Mouse (Mus musculus) heart, postnatal 10 days (tissue): Measurements from ENCODE around the gene Hist1h2ad. TPM values are rescaled to one million over a fixed set of nuclear protein-coding genes. Genes with fewer than 3 reads are reported as not detected.
"Not testable (repeated sequence)": the region's sequence is repeated elsewhere in the genome, so short reads cannot be mapped to it uniquely, and the experiment has no call there.

Source experiments
- DNase-seq, 2 experiments: peaks; one replicate each; pipeline ENCODE4 v3.0.0; 2021
- intact Hi-C: fragments of 180-260 bp; cut with DNase I; formaldehyde crosslinking; loops from one replicate; pipeline ENCODE4 v1.15.1; 2025
- total RNA-seq, 2 experiments: library from RNA; stranded (reverse); gene quantifications; 2 replicates each; pipeline ENCODE4 v1.2.3; 2021

The Hist1h2ad gene
- total RNA-seq, 2 experiments from 2014 or later, result 32.3 to 37.7 TPM

GRCm38 (mm10) chr13:23556906-23557305 lies 17.3 kb upstream of the Hist1h2ad start:
- no peak for DNase-seq
- intact Hi-C loops, result no loop called here

- DNase-seq, intact Hi-C loops: not testable (repeated sequence)
These were observed 13.5 kb upstream of the Hist1h2ad start for GRCm38 (mm10) chr13:23560699-23561098.

- intact Hi-C loops, DNase-seq: not testable (repeated sequence)
These were observed 12.7 kb upstream of the Hist1h2ad start for GRCm38 (mm10) chr13:23561531-23561882.

GRCm38 (mm10) chr13:23561883-23562659 lies 12.1 kb upstream of the Hist1h2ad start, which contains the start of gene Hist1h3e:
Hist1h3e (minus strand) TSS chr13:23562369.
- peak; percentile 96 for DNase-seq
- intact Hi-C loops, result not testable (repeated sequence)

- intact Hi-C loops, result no loop called here
- peak; percentile 62 to 70 for DNase-seq
These were observed 11.3 kb upstream of the Hist1h2ad start for GRCm38 (mm10) chr13:23562699-23563462.

- intact Hi-C loops, result no loop called here
- DNase-seq, result no peak
These were observed 9.7 kb upstream of the Hist1h2ad start for GRCm38 (mm10) chr13:23564482-23564881.

- DNase-seq, intact Hi-C loops: not testable (repeated sequence)
These were observed 3.7 kb upstream of the Hist1h2ad start for GRCm38 (mm10) chr13:23570261-23571021.

- peak; percentile 81 to 82 for DNase-seq
- intact Hi-C loops, result no loop called here
These were observed 3.1 kb upstream of the Hist1h2ad start, which contains the start of the genes Hist1h2ae and Hist1h2bg for GRCm38 (mm10) chr13:23571022-23571503. Hist1h2ae (minus strand) TSS chr13:23571220. Hist1h2bg (plus strand) TSS chr13:23571396.

GRCm38 (mm10) chr13:23571504-23572217 lies 2.5 kb upstream of the Hist1h2ad start:
- intact Hi-C loops, result not testable (repeated sequence)

GRCm38 (mm10) chr13:23572218-23573033 lies 1.8 kb upstream of the Hist1h2ad start:
- intact Hi-C loops, result no loop called here
- no peak for DNase-seq

More at GRCm38 (mm10) chr13:23571504-23572217, 2.5 kb upstream of the Hist1h2ad start:
- DNase-seq, result not testable (repeated sequence)

- DNase-seq, intact Hi-C loops: not testable (repeated sequence)
These were observed 915 bp upstream of the Hist1h2ad start for GRCm38 (mm10) chr13:23573034-23573897.

GRCm38 (mm10) chr13:23574546-23575170 lies 477 bp downstream of the Hist1h2ad start:
- intact Hi-C loops, result loop anchor here (1.0 kb wide), 1 partner anchor 47 kb away; the partner anchor contains the start of gene Hist1h2be

GRCm38 (mm10) chr13:23575271-23575851 lies 1.2 kb downstream of the Hist1h2ad start, which contains the start of gene Hist1h3d:
Hist1h3d (plus strand) TSS chr13:23575763.
- intact Hi-C loops, result no loop called here
- DNase-seq, result peak; percentile 73 to 74

More at GRCm38 (mm10) chr13:23574546-23575170, 477 bp downstream of the Hist1h2ad start:
- DNase-seq, result not testable (repeated sequence)

- DNase-seq, intact Hi-C loops: not testable (repeated sequence)
These were observed 1.7 kb downstream of the Hist1h2ad start for GRCm38 (mm10) chr13:23575864-23576313.

GRCm38 (mm10) chr13:23576351-23576881 lies 2.2 kb downstream of the Hist1h2ad start:
- intact Hi-C loops, result no loop called here
- DNase-seq, result no peak

GRCm38 (mm10) chr13:23576906-23577639 lies 2.9 kb downstream of the Hist1h2ad start:
- intact Hi-C loops, result no loop called here
- no peak for DNase-seq
